Mouse (Mus musculus): Measurements from ENCODE around the gene Hoxa11. TPM values are rescaled to one million over a fixed set of nuclear protein-coding genes. Genes with fewer than 3 reads are reported as not detected.

Hoxa11 gene
- total RNA-seq (2023), result not detected

GRCm38 (mm10) chr6:52245757-52246142 is at the start of gene Hoxa11:
TSS of gene Hoxa11 (minus strand) at chr6:52245810.

GRCm38 (mm10) chr6:52260654-52261575 is 15.3 kb upstream of the Hoxa11 start, which contains the start of gene Hoxa13:
TSS of gene Hoxa13 (minus strand) at chr6:52260880.

DNA sequence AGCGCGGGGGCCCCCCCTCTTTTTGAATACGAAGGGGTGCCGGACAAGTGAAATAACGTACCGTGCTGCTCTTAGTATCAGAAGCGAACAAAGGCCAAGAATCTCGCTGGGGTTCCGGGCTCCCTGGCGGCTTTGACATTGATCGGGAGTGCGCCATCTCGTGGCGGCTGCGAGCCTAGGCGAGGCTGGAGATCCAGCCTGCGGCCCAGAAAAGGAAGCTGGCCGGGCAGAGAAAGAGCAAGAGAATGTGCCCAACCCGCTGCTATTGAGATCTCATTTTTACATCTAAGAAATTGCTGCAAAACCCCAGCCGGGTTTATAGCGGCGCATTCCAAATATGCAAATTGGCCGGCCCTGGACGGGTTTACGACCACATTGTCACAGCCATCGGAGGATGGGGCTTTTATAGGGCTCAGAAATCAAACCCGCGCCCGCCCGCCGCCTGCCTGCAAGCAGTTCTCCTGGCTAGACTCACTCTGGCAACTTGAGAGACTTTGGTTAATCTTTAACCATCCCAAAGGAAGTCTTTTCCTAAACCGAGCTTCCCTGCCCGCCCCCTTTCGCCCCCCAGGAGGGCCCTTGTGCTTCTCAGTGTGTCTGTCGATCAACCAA is 5.1 kb downstream of the Hoxa11 start, which contains the start of gene Hoxa10:
TSS of gene Hoxa10 (minus strand) at position 466 of the 612 bp plus-strand sequence.

DNA sequence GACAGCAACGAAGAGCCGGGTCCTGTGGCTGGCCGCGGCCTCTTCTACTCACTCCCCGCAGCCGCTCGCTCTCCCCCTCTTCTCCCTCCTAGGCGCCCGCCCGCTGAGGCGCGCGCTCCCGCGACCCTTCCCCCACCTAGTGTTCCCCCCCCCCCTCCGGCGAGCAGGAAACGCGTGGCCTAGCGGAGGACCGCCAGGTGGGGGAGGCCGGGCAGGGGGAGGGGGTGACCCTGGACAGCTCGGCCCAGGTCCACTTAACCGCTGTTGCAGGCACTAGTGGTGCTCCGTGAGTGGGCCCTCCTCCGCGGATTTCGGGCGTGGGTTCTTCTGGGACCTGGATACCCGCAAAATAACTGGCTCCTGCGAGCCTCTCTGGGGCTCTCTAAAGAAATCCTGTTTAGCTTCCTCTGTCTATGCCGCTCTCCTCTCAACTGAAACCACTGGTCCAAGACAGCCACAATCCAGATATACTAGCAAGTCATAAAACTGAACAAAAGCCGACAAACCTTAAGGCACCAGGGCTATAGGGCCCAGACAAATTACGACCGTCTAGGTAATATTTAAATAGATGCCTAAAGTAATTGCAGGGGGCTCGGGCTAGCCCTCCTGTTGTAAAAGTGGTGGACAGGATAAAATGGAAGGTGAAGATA is 15.0 kb downstream of the Hoxa11 start, which contains the start of gene Hoxa9:
TSS of gene Hoxa9 (minus strand) at position 574 of the 650 bp plus-strand sequence.

GRCm38 (mm10) chr6:52221337-52221992 is 24.1 kb downstream of the Hoxa11 start, which contains the start of gene Hoxa7:
TSS of gene Hoxa7 (minus strand) at chr6:52221854.

DNA sequence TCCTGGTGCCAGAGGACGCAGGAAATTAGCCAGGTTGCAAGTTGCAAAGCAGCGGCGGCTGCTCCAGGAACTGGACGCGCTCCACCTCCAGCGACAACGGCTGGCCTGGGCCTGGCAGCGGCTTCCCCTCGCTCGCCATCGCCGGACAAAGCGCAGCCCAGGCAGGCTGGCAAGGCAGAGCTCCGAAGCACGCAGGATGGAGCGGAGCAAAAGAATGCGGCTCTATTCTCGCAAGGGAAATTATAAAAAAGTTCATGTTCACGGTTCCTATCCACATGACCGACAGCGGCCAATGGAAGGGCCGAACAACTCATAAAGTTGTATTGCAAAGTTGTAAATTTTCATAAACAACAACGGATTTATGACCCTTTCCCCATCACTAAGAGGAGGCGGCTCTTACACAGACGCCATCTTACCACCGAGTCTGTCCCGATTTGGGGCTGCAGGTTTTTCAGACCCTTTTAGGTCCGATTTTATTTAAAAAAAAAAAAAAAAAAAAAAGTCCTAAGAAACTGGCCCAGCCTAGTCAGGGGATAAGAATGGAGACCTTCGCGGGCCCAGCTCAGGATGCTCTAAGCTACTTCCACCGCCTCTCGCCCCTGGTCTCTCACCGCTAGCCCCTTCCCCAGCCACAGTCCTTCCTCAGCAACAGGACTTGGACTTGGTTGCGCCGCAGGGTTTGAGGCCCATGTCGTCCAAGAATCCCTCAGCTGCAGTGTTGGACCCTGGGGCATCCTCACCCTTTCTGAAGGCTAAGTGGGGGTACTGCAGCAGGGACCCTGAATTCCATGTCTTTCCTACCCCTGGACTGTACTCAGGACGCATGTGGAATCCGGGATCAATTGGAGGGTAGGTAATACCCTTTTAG is 32.3 kb downstream of the Hoxa11 start, which contains the start of the genes Hoxa3 and Gm28308:
TSS of gene Hoxa3 (minus strand) at position 218 of the 868 bp plus-strand sequence.
TSS of gene Gm28308 (minus strand) at position 221 of the 868 bp plus-strand sequence.

GRCm38 (mm10) chr6:52208072-52208867 is 37.3 kb downstream of the Hoxa11 start, which contains the start of gene Hoxa6:
TSS of gene Hoxa6 (minus strand) at chr6:52208722.

GRCm38 (mm10) chr6:52204050-52204752 is 41.4 kb downstream of the Hoxa11 start, which contains the start of gene Hoxa5:
TSS of gene Hoxa5 (minus strand) at chr6:52204587.

Other genes starting within 250 kb of the Hoxa11 start
- gene Skap2, start 233.3 kb downstream of the Hoxa11 start, total RNA-seq (2023), result 10.0 TPM
- not detected for gene Hoxa1, start 87.5 kb downstream of the Hoxa11 start, total RNA-seq (2023)
- gene Hoxa2, start 81.0 kb downstream of the Hoxa11 start, total RNA-seq (2023), result not detected
- gene 5730596B20Rik, start 68.3 kb downstream of the Hoxa11 start, total RNA-seq (2023), result not detected
- 0.59 TPM for gene Hoxa4, start 54.1 kb downstream of the Hoxa11 start, total RNA-seq (2023)
- 0.30 TPM for gene Hoxa5, start 41.2 kb downstream of the Hoxa11 start, total RNA-seq (2023)
- not detected for gene Hoxa6, start 37.1 kb downstream of the Hoxa11 start, total RNA-seq (2023)
- gene Hoxa3, start 32.5 kb downstream of the Hoxa11 start, total RNA-seq (2023), result not detected
- not detected for gene Gm28308, start 32.5 kb downstream of the Hoxa11 start, total RNA-seq (2023)
- gene Hoxa7, start 24.0 kb downstream of the Hoxa11 start, total RNA-seq (2023), result not detected
- not detected for gene Hoxa9, start 14.7 kb downstream of the Hoxa11 start, total RNA-seq (2023)
- 0.21 TPM for gene Hoxa10, start 5.0 kb downstream of the Hoxa11 start, total RNA-seq (2023)
- gene Hoxa13, start 15.1 kb upstream of the Hoxa11 start, total RNA-seq (2023), result not detected
- gene Evx1, start 67.7 kb upstream of the Hoxa11 start, total RNA-seq (2023), result 1.1 TPM